Mouse (Mus musculus) kidney, postnatal 0 days (tissue): Measurements from ENCODE around the gene Tacr2. TPM values are rescaled to one million over a fixed set of nuclear protein-coding genes. Genes with fewer than 3 reads are reported as not detected.
A peak's percentile ranks its signal among the peaks of the same experiment; 100 is the strongest.

Source experiments
- ATAC-seq: fragments of 200-750 bp; cut with Nextera tagmentation; replicated peaks from 2 replicates; pipeline ENCODE4 v1.8.0; 2017; ENCODE audit warnings: low read depth, moderate number of reproducible peaks, moderate TSS enrichment, moderate library complexity; ENCODE audit not compliant: low FRiP score
- DNase-seq: peaks from one replicate; pipeline ENCODE4 v3.0.0-alpha.2; 2016; ENCODE audit warnings: low spot score
- H3K27ac ChIP-seq: fragments of 300-500 bp; sonication (generic); 2 replicates; pipeline ENCODE4 v1.5.1; 2014; ENCODE audit warnings: mild to moderate bottlenecking
- H3K27me3 ChIP-seq: fragments of 300-500 bp; sonication (generic); 2 replicates; pipeline ENCODE4 v1.6.1; 2014; ENCODE audit warnings: low read length, mixed read lengths; ENCODE audit not compliant: insufficient read depth
- H3K36me3 ChIP-seq: fragments of 300-500 bp; sonication (generic); 2 replicates; pipeline ENCODE4 v1.6.1; 2014; ENCODE audit warnings: low read length, mixed read lengths; ENCODE audit not compliant: insufficient read depth
- H3K4me1 ChIP-seq: fragments of 300-500 bp; sonication (generic); replicated peaks from 2 replicates; pipeline ENCODE4 v1.6.1; 2014; ENCODE audit warnings: antibody characterized with exemption, low read length, mixed read lengths; ENCODE audit not compliant: insufficient read depth
- H3K4me2 ChIP-seq: fragments of 300-500 bp; sonication (generic); 2 replicates; pipeline ENCODE4 v1.6.1; 2014; ENCODE audit warnings: mild to moderate bottlenecking, low read length, moderate library complexity, mixed read lengths
- H3K4me3 ChIP-seq: fragments of 300-500 bp; sonication (generic); replicated peaks from 2 replicates; pipeline ENCODE4 v1.5.1; 2014; ENCODE audit warnings: low read depth, low read length
- H3K9ac ChIP-seq: fragments of 300-500 bp; sonication (generic); 2 replicates; pipeline ENCODE4 v1.6.1; 2014; ENCODE audit warnings: low read depth, low read length
- H3K9me3 ChIP-seq: fragments of 300-500 bp; sonication (generic); replicated peaks from 2 replicates; pipeline ENCODE4 v1.6.1; 2016; ENCODE audit warnings: low read length, inconsistent platforms, mixed read lengths
- CTCF ChIP-seq: IDR thresholded peaks from 2 replicates; pipeline ENCODE4 v1.5.1; 2016; ENCODE audit warnings: antibody characterized with exemption, low read depth, mild to moderate bottlenecking, moderate library complexity
- WGBS: fragments of 180-500 bp; shearing (Covaris S2); extraction: QIAGEN DNeasy Blood & Tissue Kit; methylation state at CpG from one replicate; pipeline ENCODE4 v1.1.7; 2014; 5-methylcytosine and 5-hydroxymethylcytosine counted together
- polyA plus RNA-seq: library from polyadenylated mRNA; unstranded; fragments of >200 nt; fragmentation: Nextera tagmentation; extraction: Ambion mirVana; gene quantifications from 2 replicates; pipeline ENCODE4 v1.2.1, GENCODE M21; 2015

Gene Tacr2
- polyA plus RNA-seq, 1 experiment from 2014 or later, result not detected

DNA sequence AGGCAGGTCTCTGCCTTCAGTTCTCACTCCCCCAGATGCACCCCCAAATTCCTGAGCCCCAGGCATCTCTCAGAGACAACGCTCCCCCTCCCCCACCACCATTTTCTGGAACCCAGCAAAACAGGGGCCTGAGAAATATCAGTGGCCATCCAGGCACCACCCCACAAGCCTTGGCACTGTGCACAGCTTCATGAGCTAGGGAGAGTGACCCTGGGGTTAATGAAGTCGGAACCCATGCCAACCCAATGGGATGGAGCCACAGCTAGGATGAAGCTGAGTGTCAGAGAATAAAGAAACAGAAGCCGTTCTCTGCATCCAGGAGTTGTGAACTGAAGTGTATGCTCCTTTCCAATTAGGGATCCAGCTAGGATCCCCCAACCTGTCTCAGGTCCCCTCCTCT lies 5.1 kb upstream of the Tacr2 start:
- no peak overlapping the region for H3K4me3 ChIP-seq
- WGBS, result 53% methylated on average over 3 of the region's 3 CpGs
- no peaks in the 10 kb centered on the region for H3K27me3 ChIP-seq
- no peak overlapping the region for H3K27ac ChIP-seq
- no peak overlapping the region for H3K9ac ChIP-seq
- no peak for TF ChIP-seq CTCF
- ATAC-seq (no peak), DNase-seq (no peak)
- no peaks in the 10 kb centered on the region for H3K9me3 ChIP-seq
- H3K4me2 ChIP-seq, result no peak overlapping the region
- no peaks in the 10 kb centered on the region for H3K36me3 ChIP-seq
- no peaks in the 10 kb centered on the region for H3K4me1 ChIP-seq

DNA sequence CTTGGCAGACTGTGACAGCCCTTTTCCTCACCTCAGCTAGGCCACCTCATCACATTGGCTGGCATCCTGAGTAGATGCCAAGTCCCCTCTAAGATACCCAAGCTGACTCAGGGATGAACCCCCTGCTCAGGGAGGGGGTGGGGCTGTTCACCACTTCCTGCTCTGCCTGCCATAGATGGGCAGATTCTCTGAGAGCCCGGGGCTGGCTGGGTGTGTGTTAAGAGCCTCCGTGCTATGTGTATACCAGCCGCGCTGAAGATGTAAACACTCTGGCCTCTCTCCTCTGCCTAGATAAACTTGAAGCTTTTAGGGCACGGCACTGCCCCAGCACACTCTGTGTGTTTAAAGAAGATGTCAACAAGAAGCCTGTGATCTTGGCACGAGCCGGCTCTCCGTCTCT lies 4.4 kb upstream of the Tacr2 start:
- no peak overlapping the region for H3K4me3 ChIP-seq
- DNase-seq, result no peak
- no peak overlapping the region for H3K27ac ChIP-seq
- H3K36me3 ChIP-seq, result no peaks in the 10 kb centered on the region
- WGBS, result 13% methylated on average over 8 of the region's 8 CpGs
- no peaks in the 10 kb centered on the region for H3K9me3 ChIP-seq
- ATAC-seq, result no peak
- no peak overlapping the region for H3K4me2 ChIP-seq
- no peaks in the 10 kb centered on the region for H3K27me3 ChIP-seq
- no peak overlapping the region for H3K9ac ChIP-seq
- H3K4me1 ChIP-seq, result no peaks in the 10 kb centered on the region
- no peak for TF ChIP-seq CTCF

DNA sequence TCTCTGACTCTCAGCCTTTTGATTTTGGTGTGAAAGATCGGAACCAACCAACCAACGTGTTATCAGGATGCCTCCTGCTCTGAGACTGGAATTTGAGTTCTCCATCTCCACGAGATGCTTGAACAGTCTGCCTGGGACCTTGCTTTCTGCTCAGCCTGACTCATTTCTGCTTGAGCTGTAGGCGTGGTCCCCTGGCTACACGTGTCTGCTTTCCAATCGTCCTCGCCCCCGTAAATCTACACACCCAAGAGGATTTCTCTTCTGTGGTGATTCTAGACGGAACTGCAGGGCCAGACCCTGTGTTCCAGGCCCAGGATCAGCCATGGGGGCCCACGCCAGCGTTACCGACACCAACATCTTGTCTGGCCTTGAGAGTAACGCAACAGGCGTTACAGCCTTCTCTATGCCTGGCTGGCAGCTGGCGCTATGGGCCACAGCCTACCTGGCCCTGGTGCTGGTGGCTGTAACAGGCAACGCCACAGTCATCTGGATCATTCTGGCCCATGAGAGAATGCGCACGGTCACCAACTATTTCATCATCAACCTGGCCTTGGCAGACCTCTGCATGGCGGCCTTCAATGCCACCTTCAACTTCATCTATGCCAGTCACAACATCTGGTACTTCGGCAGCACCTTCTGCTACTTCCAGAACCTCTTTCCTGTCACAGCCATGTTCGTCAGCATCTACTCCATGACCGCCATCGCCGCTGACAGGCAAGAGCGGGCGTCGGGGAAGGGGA lies 428 bp downstream of the Tacr2 start:
- H3K4me3 ChIP-seq, result no peak overlapping the region
- no peak for ATAC-seq
- WGBS, result 82% methylated on average over 27 of the region's 27 CpGs

DNA sequence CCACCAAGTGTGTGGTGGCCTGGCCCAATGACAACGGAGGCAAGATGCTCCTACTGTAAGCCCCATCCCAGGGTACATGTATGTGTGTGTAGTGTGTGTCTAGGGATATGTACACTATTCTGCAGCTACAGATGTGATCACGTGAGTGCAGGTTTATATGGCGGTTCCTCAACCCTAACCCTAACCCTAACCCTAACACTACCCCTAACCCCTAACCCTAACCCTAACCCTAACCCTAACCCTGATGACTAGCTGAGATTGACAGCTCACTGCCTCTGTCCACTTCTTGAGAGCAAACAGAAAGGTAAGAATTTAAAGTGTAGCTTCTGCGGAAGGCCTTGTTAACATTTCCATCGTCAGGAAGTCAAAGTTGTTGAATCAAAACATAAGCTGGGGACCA lies 6.1 kb downstream of the Tacr2 start:
- TF ChIP-seq CTCF, result no peak
- no peak for ATAC-seq
- H3K4me3 ChIP-seq, result no peak overlapping the region

More for the DNA sequence above, 428 bp downstream of the Tacr2 start:
- H3K36me3 ChIP-seq, result no peaks in the 10 kb centered on the region
- no peak overlapping the region for H3K27ac ChIP-seq
- H3K4me1 ChIP-seq, result no peaks in the 10 kb centered on the region
- H3K27me3 ChIP-seq, result no peaks in the 10 kb centered on the region
- no peak overlapping the region for H3K9ac ChIP-seq
- DNase-seq, result no peak
- H3K4me2 ChIP-seq, result no peak overlapping the region
- no peak for TF ChIP-seq CTCF
- no peaks in the 10 kb centered on the region for H3K9me3 ChIP-seq

DNA sequence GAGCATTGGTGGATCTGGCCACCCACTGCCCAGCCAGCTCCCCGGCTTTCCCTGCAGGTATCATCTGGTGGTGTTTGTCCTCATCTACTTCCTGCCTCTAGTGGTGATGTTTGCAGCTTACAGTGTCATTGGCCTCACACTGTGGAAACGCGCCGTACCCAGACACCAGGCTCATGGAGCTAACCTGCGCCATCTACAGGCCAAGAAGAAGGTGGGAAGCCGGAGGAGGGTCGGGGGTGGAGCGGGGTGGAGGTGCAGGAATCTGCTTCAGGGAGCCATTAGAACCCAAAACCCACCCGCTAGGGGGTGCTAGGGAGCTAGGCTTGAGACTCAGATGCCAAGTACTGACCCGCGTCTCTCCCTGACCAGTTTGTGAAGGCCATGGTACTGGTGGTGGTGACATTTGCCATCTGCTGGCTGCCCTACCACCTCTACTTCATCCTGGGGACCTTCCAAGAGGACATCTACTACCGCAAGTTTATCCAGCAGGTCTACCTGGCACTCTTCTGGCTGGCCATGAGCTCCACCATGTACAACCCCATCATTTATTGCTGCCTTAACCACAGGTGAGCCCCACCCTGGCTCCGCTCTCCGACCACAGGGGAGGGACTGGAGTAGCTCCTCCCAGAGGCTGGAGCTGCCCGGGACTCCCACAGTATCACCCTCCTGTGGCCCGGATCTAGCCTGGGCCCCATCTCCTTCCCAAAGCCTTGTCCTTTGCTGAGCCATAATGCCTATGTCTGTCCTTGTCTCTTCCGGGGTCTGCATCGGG lies 9.1 kb downstream of the Tacr2 start:
- H3K4me1 ChIP-seq, result no peaks in the 10 kb centered on the region
- 16% methylated on average over 18 of the region's 18 CpGs for WGBS
- H3K27ac ChIP-seq, result no peak overlapping the region
- H3K9ac ChIP-seq, result no peak overlapping the region
- ATAC-seq (peak; percentile 88), DNase-seq (peak; percentile 93)
- no peaks in the 10 kb centered on the region for H3K36me3 ChIP-seq
- no peak overlapping the region for H3K4me3 ChIP-seq
- H3K4me2 ChIP-seq, result no peak overlapping the region
- H3K27me3 ChIP-seq, result no peaks in the 10 kb centered on the region
- peak; percentile 88 for TF ChIP-seq CTCF
- H3K9me3 ChIP-seq, result no peaks in the 10 kb centered on the region

More for the DNA sequence above, 6.1 kb downstream of the Tacr2 start:
- WGBS, result 91% methylated on average over 5 of the region's 5 CpGs
- Histone ChIP-seq H3K9me3 (no peaks in the 10 kb centered on the region), H3K27me3 (no peaks in the 10 kb centered on the region), H3K4me1 (no peaks in the 10 kb centered on the region), H3K27ac (no peak overlapping the region), H3K36me3 (no peaks in the 10 kb centered on the region), H3K4me2 (no peak overlapping the region), H3K9ac (no peak overlapping the region)
- no peak for DNase-seq

DNA sequence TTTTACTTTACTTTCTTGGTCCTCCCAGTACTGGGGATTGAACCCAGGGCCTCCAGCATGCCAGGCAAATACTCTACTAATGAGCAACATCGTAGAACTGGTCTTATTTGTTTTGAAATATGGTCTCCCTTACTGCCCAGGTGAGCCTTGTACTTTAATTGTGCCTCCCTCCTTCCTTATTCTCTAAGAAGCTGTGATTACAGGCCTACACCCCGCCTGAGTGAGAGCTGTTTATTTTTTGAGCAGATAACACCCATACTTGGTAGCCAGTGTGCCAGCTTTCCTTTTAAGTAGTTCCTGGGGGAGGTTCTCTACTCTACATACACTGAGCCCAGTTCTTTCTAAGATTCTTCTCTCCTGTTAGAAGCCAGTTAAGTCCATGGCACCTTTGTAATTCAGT lies 12.1 kb downstream of the Tacr2 start:
- H3K4me1 ChIP-seq, result no peaks in the 10 kb centered on the region
- no peaks in the 10 kb centered on the region for H3K27me3 ChIP-seq
- H3K27ac ChIP-seq, result no peak overlapping the region
- no peak for DNase-seq
- H3K9ac ChIP-seq, result no peak overlapping the region
- no peak overlapping the region for H3K4me2 ChIP-seq
- WGBS, result 69% methylated on average over 2 of the region's 2 CpGs
- no peak for TF ChIP-seq CTCF
- no peaks in the 10 kb centered on the region for H3K9me3 ChIP-seq
- H3K4me3 ChIP-seq, result no peak overlapping the region
- ATAC-seq, result no peak
- H3K36me3 ChIP-seq, result no peaks in the 10 kb centered on the region
